In the genomic region with DNA sequence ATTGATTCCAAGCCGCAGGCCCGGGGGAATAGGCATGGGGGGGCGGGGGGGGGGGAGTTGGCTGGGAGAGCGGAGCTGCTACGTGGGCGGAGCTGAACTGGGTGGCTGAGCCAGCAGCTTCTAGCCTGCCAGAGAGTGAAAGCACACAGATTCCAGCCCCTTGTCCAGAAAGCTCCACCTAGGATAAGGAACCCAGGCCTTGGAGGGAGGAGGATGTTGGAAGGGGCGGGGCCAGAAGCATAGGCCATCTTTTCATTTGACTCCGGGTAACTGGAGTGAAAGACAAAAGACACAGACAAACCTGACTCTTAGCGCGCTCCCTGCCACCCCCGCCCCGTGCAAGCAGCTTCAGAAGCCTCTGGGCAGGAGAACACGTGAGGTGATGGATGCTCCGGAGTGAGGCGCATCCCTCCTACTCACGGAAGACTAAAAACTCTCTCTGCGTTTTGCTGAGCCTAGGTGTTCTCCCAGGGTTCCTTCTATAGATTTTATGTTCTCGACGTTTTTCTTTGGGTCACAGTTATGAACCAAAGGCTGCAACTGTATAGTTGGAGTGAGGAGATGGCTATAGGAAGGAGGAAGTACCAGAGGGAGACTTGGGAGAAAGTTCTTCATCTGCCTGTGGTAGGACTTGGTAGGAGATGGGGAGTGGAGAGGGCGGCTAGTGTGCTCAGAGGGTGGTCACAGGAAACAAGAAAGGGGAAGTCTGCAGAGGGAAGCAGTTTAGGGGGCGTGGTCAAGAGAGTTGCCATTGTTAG, we compare ENCODE assay signal across 8 mouse cellular contexts.
A peak's percentile ranks its signal among the peaks of the same experiment; 100 is the strongest.
DNase-seq lines count a peak whose midpoint lies in the region; ATAC-seq and TF ChIP-seq lines count a peak whose summit lies in the region.

No protein-coding gene starts in this region.

- no peaks in the 10 kb centered on the region for H3K36me3 ChIP-seq in E14TG2a.4 (ENCODE audit: insufficient read depth, low read length)
- H3K36me3 ChIP-seq in forebrain, postnatal 0 days (ENCODE audit: insufficient read depth) = no peaks in the 10 kb centered on the region
- H3K36me3 ChIP-seq in lung, embryonic 15.5 days = no peaks in the 10 kb centered on the region

- no peak for TF ChIP-seq CTCF in E14TG2a.4 (conservative IDR thresholded peaks at IDR 0.05; ENCODE audit: low read length)
- no peak for TF ChIP-seq CTCF in forebrain, postnatal 0 days (IDR thresholded peaks at IDR 0.05; ENCODE audit: low read depth)
- TF ChIP-seq CTCF in olfactory bulb, adult 2 months (IDR thresholded peaks at IDR 0.05; ENCODE audit: insufficient read depth, low read depth, low read length) = no peak

- peaks cover 39% of the 10 kb centered on the region for H3K4me1 ChIP-seq in E14TG2a.4 (replicated peaks; ENCODE audit: low read depth, low read length)
- H3K4me1 ChIP-seq in forebrain, postnatal 0 days (ENCODE audit: insufficient read depth) = peaks cover 8% of the 10 kb centered on the region; the same call in 1 of the 2 replicates
- H3K4me1 ChIP-seq in lung, embryonic 15.5 days = peaks cover 18% of the 10 kb centered on the region
- H3K4me1 ChIP-seq in olfactory bulb, adult 2 months (ENCODE audit: control insufficient read depth, insufficient read depth, low read length) = peaks cover 16% of the 10 kb centered on the region

- H3K27me3 ChIP-seq in E14TG2a.4 (ENCODE audit: insufficient read depth, low read length) = peaks cover 40% of the 10 kb centered on the region
- no peaks in the 10 kb centered on the region for H3K27me3 ChIP-seq in forebrain, postnatal 0 days (ENCODE audit: insufficient read depth, low read length)
- no peaks in the 10 kb centered on the region for H3K27me3 ChIP-seq in lung, embryonic 15.5 days

- no peak for TF ChIP-seq POLR2A in olfactory bulb, adult 2 months (IDR thresholded peaks at IDR 0.05; ENCODE audit: insufficient read depth, low read depth, low read length)

- peak overlapping the region; percentile 50 for H3K27ac ChIP-seq in forebrain, postnatal 0 days (ENCODE audit: low read depth, low read length)
- H3K27ac ChIP-seq in lung, embryonic 15.5 days = peak overlapping the region; percentile 80
- H3K27ac ChIP-seq in olfactory bulb, adult 2 months (ENCODE audit: insufficient read depth, low read depth, low read length) = no peak overlapping the region

- peak; percentile 56 for DNase-seq in c-Kit-positive CD71-negative TER-119-negative erythroid progenitor cells, embryonic 14.5 days (ENCODE audit: low read depth)
- peak; percentile 61 for DNase-seq in forebrain, postnatal 0 days
- DNase-seq in heart, postnatal 4 days = peak; percentile 77
- DNase-seq in layer of hippocampus, adult 8-10 months (ENCODE audit: low spot score in 2 of 2) = peak; percentile 19 to 39
- peak; percentile 28 to 54 for DNase-seq in thymus, postnatal 10 days (ENCODE audit: low spot score in 2 of 2)

- WGBS in forebrain, postnatal 0 days = 1% methylated on average over 21 of the region's 21 CpGs
- WGBS in lung, embryonic 15.5 days = 1% methylated on average over 19 of the region's 21 CpGs
- 3% methylated on average over 21 of the region's 21 CpGs for WGBS in olfactory bulb, adult 2 months

- H3K9me3 ChIP-seq in E14TG2a.4 (ENCODE audit: low read length) = no peaks in the 10 kb centered on the region
- no peaks in the 10 kb centered on the region for H3K9me3 ChIP-seq in forebrain, postnatal 0 days (ENCODE audit: low read length)
- H3K9me3 ChIP-seq in lung, embryonic 15.5 days = no peaks in the 10 kb centered on the region

- ATAC-seq in forebrain, postnatal 0 days = peak; percentile 91
- ATAC-seq in lung, embryonic 15.5 days (ENCODE audit: borderline replicate concordance, extremely low read depth, low FRiP score, low TSS enrichment) = peak; percentile 96

- peak overlapping the region; percentile 69 for H3K4me3 ChIP-seq in E14TG2a.4 (replicated peaks; ENCODE audit: low read length)
- H3K4me3 ChIP-seq in forebrain, postnatal 0 days (ENCODE audit: low read depth, low read length) = peak overlapping the region; percentile 34
- H3K4me3 ChIP-seq in lung, embryonic 15.5 days = peak overlapping the region; percentile 46
- peak overlapping the region; percentile 33 for H3K4me3 ChIP-seq in olfactory bulb, adult 2 months (ENCODE audit: insufficient read depth, low read depth, low read length)

- peak overlapping the region; percentile 65 for H3K4me2 ChIP-seq in forebrain, postnatal 0 days (ENCODE audit: low read depth)
- H3K4me2 ChIP-seq in lung, embryonic 15.5 days = peak overlapping the region; percentile 87

- H3K9ac ChIP-seq in forebrain, postnatal 0 days = peak overlapping the region; percentile 51
- H3K9ac ChIP-seq in lung, embryonic 15.5 days = peak overlapping the region; percentile 37; the same call in 1 of the 2 replicates
